Mouse (Mus musculus) right cerebral cortex, postnatal 4 days (tissue): ENCODE measurements around the gene Csgalnact2.

Experiments
- DNase-seq: peaks from one replicate; pipeline ENCODE4 v3.0.0-alpha.2; 2022

The Csgalnact2 gene

DNA sequence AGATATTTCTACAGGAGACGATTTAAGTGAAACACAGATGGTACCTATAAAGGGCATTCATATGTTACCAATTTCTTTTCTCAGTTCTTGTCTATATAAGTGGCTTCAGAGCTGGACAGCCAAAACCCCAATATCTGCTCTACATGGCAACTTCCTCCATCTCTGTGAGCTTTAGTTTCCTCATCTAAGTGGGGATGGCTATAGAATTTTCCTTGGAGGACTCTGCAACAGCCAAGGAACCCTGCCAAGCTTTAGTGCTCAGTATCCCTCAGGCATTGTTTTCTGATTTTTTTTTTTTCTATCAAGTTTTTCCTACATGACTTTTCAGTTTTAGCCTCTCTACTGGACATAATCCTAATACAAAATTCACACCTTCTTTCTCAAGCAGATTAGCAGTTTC is 4.5 kb downstream of the Csgalnact2 start:
- no peak for DNase-seq

DNA sequence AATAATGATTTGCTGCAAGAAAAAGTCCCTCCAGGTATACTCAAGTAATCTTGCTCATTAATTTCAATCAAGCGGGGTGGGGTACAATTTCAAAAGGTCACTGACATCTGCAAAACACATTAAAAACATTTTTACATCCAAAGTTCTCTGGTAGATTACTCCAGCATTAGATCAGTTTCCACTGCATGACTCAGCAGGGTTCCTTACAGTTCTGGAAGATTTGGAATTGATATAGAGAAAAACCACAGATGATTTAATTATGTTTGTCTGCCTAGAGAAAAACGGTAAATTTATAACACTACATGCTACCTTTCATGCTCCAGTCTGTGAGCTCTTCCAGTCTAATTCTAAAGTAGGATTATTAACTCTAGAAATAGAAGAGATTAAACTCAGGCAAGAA is 8.9 kb downstream of the Csgalnact2 start:
- DNase-seq, result no peak

DNA sequence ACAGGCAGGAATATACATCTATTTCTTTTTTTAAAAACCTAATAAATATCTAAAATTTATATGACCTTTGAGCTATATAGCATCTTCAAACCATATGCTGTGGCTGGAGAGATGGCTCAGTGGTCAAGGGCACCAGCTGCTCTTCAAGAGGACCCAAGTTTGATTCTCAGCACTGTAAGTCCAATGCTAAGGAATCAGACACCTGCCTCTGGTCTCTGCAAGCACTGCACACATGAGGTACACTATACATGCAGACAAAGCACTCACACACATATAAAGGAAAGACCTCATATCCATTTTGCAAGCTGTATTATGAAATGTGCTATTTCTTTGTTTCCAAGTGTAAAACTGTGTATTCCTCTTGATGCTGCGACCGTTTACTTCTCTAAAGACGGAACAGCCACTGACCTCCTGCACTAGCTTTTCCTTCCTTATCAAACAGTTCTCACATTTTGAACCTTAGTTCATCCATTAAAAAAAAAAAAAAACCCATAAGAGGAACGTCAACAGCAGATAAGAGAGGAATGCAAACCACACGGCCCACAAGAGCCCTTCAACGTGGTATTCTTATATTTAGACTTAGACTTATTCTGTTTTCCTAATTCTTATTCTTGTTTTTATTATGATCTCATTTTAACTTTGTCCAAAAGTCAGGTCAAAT is 11.0 kb downstream of the Csgalnact2 start:
- no peak for DNase-seq

DNA sequence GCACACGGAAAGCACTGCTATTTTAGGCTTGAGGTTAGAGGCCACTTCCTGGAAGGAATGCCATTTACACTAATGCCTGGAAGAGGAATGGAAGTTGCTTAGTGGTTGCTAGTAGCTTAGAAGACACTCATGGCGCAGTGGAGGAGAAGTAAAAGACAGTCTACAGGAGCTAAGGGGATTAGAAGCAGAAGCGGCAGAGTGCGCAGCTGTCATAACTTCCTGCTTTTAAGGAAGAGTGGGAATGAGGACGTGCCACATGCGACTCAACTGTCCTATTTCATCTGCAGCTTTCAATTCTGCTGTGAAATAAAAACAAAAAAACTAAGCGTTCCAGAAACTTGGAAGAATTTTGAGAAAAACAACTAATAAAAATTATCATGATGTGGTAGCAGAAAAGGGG is 11.7 kb downstream of the Csgalnact2 start:
- DNase-seq, result no peak

DNA sequence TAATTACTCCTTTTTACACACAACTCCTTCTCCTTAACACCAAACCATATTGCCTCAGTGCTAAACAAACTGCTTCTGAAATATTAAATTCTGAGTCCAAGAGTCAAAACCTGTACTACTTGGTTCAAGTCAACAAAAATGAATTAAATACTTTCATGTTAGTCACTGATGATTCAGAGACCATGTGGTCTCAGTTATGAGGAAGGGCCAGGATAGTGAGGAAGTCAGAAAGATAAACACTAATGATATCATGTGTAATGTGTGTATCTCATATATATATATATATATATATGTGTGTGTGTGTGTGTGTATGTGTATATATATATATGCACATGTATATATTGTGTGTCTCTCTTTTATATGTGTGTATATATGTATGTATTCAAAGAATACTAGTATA is 12.4 kb downstream of the Csgalnact2 start:
- no peak for DNase-seq

DNA sequence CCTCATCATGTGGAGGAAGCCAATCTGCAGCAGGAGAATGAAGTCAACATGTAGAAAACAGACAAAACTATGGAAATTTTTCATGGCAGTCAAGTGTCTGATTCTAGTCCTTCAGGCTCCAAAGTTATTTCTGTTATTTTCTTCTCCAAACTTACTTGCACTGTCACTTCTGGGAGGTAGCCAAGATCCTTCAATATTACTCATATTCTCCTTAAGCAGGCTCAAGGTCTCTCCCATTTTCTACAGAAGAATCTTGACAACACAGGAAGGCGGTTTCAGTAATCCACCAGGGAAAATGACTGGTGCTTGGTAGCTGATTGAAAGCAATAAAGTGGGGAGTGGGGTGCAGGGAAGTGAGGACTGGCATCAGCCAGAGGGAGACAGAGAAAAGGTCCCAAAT is 16.2 kb downstream of the Csgalnact2 start:
- no peak for DNase-seq

DNA sequence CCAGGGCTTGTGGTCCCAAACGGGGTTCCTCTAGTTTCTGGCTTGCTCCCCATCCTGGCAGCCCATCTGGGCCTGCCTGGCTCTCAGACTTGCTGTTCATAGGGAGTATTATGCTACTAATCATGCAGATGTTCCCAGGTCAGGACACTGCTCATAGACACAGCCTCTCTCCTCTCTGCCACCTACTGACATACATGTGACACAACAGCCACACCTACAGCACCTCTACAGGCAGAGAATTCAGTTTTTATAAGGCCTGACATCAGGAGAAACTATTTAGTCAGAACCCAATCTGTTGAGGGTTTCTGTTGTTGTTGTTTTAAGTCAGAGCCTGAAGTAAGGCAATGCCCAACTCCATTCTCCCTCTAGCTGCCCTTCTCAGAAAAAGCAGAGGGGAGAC is 27.1 kb downstream of the Csgalnact2 start:
- no peak for DNase-seq

DNA sequence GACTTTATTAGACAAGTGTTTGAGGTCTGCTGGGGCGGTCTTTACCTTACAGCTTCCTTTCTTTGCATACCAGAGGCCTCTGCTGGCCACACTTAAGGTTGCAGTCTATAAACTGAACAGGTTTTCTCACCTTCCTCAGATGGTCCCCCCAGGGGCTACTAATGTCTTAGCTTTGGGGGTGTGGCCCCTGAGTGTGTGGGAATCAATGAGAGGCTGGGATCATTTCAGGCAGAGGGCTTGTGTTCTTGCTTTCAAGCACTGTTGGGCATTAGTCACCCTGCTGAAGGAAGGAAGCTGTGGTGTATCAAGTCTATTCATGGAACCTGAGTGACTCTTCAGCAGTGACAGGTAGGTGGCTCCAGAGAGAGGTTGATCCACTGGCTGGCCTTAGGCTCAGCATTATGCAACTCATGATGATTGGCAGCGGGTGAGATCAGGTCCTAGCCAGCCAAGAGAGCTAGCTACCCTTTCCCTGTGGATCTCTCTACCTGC is 39.6 kb downstream of the Csgalnact2 start:
- DNase-seq, result no peak

DNA sequence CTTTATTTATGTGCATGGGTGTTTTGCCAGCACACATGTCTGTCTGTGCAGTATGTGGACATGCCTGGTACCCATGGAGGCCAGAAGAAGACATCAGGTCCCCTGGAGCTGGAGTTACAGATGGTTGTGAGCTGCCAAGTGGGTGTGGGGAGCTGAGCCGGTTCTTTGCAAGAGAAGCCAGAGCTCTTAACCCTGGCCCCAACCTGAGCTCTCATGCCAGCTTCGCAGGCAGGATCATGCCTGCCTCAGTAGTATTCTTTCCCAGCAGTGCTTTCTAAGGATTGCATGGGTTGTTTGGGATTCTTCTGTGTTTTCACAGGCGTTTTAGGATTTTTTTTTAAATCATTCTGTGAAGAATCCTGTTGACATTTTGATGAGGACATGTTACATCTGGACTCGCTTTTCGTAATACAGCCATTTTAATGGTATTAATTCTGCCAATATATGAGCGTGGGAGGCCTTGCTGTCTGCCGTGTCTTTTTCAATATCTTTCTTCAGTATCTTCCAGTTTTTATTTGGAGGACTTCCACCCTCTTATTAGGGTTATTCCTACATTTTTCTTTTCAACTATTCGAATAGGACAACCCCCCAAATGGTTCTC is 41.1 kb downstream of the Csgalnact2 start:
- DNase-seq, result no peak

DNA sequence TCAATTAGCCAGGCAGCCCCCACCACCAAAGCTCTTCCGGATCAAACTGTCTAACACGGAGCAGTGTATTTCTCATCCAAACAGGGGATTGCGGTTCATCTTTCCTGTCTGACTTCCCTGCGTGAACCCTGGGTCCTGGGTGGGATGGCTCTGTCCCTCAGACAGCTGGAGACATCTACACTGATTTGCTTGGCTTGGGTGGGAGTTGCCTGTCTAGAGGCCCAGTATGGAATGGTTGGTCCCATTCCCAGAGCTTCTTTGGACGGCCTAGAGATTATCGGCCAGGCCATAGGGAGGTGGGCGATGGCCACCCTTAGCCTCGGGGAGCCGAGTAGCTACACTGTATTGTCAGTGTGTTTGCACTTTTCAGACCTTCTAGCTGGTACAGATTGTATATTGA is 48.1 kb downstream of the Csgalnact2 start:
- DNase-seq, result no peak

DNA sequence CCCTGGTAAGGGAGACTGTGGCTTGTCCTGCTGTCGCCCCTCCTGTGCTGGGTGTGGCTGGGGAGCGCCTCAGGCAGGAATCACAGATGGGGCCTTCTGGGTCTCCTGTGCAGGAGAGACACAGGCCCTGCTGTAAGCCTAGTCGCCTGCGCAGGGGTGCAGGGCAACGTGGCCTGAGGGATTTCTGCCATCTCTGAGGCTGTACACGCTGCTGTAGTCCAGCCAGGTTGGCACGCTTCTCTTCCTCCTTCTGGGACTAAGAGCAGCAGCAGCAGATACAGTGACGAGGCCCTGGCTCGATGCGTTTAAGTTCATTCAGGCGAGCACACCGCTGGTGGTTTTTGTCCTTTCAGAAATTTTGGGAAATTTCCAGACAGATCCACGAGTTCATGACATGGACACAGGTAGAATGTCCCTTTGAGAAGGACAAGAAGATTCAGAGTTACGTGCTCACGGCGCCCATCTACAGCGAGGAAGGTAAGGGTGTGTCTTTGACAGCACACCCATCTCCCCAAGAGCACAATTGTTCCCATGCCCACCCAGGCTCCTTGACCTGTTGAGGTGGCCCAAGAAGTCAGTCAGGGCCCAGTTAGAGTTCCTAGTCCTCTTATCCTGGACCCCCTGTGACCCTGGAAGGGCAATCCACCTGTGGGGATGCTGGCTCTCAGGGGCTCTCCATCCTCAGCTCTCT is 50.0 kb downstream of the Csgalnact2 start:
- no peak for DNase-seq

DNA sequence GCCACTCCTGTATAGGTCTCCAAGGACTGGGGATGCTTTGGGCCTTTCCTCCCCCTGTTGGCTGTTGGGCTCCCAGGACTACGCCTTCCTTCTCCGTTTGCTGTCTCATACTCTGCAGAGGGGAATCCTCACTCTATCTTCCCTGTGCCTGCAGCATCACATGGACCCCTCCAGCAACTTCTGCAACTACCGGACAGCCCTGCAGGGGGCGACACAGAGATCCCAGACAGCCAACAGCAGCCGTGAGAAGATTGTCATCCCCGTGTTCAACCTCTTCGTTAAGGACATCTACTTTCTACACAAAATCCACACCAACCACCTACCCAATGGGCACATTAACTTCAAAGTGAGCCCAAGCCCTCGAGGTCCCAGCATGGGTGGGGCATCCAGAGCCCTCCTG is 51.0 kb downstream of the Csgalnact2 start:
- DNase-seq, result no peak

DNA sequence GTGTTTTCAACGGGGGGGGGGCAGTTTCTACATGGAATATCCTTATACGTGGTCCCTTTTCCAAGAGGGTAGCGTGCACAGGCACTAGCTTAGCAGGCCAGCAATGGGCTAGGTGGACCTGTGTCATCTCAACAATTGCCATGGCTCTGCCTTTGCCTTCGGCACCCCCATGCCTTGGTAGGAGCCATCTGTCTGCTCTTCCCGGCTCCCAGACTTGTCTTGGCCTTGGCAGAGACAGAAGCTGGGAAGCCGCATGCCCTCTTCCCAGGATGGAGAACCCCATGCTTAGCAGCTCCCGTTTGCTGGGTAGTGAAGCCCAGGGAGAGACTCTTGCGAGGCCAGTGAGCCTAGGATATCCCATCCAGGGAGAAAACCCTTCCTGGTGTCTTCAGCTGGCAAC is 54.3 kb downstream of the Csgalnact2 start:
- DNase-seq, result no peak

DNA sequence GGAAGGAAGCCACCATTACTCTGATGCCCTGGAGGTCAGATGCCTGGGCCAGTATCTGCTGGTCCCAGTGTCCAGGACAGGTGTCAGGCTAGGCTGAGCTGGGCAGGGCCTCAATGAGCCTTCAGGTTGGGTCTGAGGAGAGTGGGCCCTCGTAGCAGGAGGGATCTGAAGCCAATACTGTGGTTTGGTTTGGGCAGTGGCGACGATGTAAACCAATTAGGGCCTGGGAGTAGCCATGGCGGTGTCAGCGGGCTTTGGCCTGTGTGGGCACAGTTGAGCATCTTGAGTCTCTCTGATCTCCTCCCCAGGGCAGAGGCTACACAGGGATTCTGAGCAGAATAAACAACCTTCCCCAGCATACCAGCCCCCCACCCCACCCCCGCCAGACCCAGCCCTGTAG is 55.3 kb downstream of the Csgalnact2 start:
- no peak for DNase-seq

DNA sequence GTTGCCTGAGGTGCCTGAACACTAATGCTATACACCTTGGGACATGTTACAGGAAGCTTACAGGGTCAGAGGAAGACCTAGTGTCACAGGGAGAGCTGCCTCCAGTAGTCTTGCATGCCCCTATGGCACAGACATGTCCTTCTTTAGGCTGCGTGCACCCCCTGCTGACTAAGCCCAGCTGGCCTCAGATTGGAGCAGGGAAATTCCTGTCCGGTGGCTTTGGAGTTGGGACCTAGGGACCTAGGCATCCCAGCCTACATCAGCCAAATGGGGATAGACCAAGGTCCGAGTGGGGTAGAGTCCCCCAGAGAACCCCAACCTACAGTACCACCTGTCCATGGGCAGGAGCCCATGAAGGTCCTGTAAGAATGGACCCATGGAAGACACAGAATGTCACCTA is 56.6 kb downstream of the Csgalnact2 start:
- no peak for DNase-seq

DNA sequence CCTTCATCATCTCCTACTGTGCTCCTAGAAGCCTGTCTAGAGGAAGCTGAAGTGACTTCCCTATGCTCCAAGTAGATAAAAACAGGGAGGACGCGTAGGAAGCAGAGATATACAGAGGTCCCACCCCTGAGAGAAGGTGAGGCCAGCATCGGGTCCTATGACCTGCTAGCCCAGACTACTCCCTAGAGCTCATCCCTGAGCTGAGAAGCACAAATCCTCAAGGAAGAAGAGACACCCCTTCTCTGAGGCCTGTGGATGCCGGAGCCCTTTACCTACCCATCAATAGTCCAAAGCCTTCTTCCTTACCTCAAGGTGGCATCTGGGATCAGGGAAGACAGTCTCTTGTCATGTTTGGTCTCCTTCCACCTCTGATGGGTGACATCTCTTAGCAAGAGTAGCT is 58.2 kb downstream of the Csgalnact2 start:
- DNase-seq, result no peak

DNA sequence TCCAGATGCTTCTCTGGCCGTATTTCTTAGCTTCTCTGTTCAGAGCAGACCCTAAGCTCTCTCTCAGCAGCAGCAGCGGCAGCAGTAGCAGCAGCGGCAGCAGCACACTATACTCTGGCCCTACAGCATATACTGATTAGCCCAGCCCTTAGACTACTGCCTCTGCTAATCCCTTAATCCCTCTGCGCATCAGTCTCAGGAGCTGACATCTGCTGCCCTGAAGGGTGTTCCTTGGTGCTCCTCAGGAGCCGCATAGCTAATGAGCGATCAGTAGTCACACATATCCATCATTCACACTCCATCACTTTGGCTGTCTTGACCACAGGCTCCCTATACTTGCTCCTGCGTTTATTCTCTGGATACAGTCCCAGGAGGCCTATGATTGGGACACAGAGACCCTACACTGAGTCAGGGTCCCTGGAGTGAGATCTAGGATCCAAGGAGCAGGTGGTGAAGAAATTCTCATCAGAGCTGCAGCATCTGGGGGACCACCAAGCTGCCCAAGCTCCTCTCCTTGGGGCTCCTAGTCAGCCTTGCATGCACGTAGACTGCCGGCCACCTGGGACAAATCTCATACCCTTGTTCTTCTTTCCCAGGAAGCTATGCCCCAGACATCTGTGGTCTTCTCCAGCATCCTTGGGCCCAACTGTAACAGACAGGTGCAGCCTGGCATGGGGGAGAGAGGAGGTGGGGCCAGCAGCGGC is 59.0 kb downstream of the Csgalnact2 start:
- no peak for DNase-seq

DNA sequence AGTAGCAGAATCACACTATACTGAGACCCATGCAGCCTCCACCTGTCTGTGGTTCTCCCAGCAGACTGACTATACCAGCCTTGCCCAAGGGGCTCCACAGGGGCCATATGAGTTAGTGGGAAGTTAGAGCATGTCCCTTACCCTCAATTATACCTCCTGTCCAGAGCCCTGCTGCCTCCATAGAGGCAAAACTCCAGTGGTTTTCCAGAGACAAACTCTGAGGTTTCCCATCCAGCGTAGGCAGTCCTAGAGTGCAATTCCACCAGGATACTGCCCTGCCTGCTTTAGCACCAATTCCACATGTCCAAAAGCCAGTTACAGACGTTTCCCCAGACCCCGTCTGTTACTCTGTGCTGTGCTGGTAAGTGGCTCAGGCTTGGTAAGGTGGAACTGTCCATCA is 59.6 kb downstream of the Csgalnact2 start:
- DNase-seq, result no peak

DNA sequence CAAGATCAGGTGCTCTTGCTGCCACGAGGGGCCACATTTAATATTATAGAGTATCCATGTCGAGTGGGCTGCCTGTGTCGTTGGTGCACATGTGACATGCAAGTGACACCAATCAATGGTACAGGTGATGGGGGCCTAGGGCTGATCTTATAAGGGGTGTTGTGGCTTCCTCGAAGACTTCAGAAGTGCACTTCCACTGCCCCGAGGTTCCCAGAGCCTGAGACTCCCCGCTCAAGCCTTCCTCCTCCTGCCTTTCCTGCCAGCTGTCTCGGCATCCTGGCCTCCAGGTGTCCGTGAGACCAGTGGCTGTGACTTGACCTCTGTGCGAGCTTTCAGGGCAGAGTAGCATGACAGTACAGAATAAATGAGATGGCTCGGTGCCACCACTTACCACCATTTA is 60.2 kb downstream of the Csgalnact2 start:
- DNase-seq, result no peak

DNA sequence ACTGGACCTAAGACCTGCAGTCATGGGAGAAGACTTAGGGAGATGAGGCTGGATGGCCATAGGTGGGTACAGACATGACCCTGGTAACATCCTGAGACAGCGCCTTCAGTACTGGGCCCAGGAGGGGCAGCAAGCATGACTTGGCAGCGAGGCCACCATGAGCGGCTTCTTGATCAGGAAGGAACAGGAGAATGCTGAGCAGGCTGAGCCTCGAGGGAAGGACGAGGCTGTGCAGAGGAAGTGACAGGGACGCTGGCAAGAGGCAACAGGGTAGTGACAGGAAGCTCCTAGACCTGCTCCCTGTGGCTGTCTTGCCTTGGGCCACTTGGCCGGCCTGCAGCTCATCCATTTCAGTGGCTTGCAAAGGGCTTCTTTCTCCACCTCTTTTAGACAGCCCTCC is 61.5 kb downstream of the Csgalnact2 start:
- no peak for DNase-seq

DNA sequence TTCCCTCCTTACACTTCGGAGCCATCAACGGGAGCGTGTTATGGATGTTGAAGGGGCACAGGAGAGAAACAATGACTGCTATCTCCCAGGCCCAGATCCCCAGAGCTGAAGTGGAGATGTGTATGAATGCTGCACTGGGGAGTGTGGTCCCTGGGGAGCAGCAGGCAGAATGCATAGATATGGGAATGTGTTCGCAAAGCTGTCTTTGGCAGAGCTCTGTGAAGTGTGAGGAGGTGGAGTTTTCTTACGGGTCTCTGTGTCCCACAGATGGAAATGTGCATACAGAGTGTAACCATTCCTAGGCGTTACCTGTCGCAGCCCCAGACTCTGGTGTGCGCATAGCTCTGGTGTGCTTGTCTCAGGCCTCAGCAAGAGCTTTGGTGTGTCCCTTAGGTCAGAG is 62.2 kb downstream of the Csgalnact2 start:
- DNase-seq, result no peak

DNA sequence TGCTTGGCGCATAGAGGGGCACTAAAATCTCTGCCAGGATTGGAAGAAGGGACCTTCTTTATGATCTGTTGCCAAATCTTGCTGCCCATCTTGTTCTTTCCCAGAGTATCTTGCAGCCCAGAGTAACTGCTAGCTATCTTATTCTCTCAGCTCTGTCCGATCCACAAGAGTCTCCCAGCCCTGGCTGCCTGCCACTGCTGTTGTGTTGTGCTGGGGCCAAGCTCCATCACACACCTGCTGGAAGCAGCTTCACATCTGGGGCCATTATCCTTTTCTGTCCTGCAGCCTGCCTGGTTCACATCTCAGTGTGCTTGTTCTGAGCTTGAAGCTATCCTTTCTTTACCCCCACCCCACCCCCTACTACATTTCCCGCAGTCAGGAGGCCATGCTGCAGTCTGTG is 62.7 kb downstream of the Csgalnact2 start:
- no peak for DNase-seq

DNA sequence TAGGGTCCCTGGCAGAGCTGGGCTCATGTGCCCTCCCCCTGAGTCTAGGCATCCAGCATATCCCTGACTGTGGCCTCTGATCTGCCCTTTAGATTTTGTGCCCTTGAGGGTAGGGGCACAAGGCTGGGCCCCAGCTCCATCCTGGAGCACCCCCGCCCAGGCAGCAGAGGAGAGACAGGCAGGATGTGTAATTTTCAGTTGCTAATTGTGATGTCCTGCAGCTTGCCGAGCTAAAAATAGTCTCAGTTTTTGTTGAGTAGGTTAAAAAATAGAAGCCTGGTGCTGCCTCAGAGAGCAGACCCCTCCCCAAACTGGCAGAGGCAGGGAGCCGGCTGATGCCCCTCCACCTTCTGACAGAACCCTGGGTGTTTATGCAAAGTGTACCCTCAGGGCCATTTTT is 64.8 kb downstream of the Csgalnact2 start:
- no peak for DNase-seq

DNA sequence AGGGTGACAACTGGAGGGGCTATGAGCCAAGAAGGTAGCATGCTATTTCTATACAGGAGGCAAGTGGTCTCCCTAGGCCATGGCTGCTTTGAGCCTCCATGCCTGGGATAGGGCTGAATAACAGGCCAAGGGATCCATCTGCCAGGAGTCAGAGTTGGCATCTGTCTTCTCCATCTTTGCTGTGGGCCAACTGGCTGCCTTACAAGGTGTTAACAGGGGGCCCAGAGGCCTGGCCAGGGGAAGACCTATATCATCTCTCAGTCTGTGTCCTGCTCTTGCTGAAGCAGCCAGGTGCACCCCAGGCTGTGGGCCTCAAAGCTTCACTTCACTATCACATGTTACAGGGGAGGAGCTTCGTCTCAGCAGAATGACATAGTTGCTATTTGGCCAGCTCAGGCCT is 66.8 kb downstream of the Csgalnact2 start:
- DNase-seq, result no peak
